Mouse (Mus musculus): ENCODE data around the gene Rmdn2.

Rmdn2 gene

DNA sequence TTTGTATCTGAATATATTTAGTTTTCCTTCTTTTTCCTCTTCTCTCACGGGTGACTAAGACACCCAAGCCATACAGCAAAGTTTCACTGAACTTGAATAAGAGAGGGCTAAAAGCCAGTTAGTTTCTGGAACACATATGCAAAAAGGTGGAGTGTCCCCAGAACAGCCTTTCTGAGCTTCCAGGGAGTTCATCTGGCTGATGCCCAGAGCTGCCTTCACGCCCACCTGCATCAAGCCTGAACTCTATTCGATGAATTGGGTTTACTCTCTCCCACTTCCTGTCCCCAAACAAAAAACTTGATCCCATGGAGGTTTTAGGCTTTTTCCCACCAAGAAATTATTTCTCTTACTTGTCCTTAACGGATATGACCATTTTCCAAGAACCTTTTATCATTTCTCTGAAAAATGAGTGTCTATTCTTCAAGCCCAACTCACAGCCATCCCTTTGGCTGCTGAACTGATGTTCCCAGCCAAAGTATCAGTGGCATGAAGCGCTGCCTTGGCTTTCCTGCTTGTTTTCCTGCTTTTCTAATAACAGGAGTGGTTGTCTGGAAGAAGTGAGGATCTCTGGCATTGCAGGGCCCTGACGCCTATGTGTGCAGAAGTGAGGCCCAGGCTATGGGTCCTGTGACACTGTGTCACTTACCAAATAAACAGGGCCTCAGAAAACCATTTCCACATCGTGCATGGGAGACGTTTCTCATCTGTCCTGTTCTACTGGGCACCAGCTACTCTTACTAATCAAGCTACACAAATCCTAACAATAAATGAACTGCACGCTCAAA is 94.2 kb downstream of the Rmdn2 start:
- DNase-seq (ENCODE audit: low spot score) = no peak

DNA sequence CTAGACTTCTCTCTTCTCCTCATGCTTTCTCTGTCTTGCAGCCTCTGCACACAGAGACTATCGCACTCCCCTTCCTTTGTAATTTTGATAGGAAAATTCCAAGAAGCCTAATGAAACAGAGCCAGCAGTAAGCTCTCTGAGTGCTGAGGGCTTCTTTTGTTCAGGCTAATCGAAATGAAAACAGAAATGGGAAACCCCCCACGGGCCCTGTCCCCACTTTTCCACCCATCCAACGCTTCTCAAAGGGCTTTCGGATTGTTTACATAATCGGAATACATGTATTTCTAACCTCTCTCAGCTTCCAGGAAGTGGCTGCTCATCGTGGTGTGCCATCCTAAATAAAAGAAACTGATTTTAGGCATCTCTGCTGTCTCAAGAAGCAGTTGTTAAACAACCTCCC is 96.5 kb downstream of the Rmdn2 start:
- no peak for DNase-seq (ENCODE audit: low spot score)

GRCm38 (mm10) chr17:79709718-79710117 is 98.1 kb downstream of the Rmdn2 start:
- no peak for DNase-seq (ENCODE audit: low spot score)

DNA sequence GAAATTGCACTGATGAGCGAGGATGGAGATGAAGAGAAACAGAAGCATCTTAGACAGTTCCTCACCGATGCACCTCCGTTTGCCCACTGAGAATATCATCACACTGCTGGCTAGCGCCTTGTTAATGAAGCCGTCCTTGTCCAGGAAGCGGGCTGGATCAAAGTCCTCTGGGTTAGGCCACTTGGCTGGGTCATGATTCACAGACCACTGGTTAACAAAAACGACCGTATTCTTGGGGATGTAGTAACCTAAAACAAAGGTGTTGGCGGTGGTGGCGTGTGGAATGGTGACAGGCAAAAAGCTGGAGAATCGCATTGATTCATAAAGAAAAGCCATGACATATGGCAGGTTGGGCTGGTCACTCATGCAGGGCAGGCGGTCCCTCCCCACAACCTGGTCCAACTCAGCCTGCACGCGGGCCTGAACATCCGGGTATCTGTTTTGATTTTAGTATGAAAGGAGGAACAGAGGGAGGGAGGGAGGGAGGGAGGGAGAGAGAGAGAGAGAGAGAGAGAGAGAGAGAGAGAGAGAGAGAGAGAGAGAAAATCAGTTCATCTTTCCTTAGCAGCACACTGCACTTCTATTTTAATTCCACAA is 98.7 kb downstream of the Rmdn2 start:
- DNase-seq (ENCODE audit: low spot score) = no peak

DNA sequence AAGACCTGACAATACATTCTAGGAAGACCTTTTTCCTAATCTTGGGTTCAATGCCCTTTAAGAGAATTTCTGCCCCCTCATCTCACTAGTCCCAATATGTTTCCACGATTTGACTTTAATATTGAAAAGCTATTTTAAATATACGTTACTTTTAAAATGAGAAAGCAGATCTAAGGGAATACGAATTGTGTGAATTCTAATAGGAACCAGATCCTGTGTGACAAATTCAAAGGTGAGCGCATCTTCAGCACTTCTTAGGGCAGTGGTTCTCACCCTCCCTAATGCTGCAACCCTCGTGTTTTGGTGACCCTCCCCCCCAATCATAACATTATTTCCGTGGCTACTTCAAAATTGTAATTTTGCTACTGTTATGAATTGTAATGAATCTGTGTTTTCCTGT is 100.3 kb downstream of the Rmdn2 start:
- DNase-seq (ENCODE audit: low spot score) = no peak

- DNase-seq (ENCODE audit: low spot score) = no peak
These were observed 100.9 kb downstream of the Rmdn2 start for GRCm38 (mm10) chr17:79712536-79712935.

GRCm38 (mm10) chr17:79713276-79713642 is 101.6 kb downstream of the Rmdn2 start:
- DNase-seq (ENCODE audit: low spot score) = no peak

GRCm38 (mm10) chr17:79713643-79714367 is 102.1 kb downstream of the Rmdn2 start:
- DNase-seq (ENCODE audit: low spot score) = peak; percentile 36

- DNase-seq (ENCODE audit: low spot score) = no peak
These were observed 102.8 kb downstream of the Rmdn2 start for GRCm38 (mm10) chr17:79714368-79714895.

- no peak for DNase-seq (ENCODE audit: low spot score)
These were observed 103.4 kb downstream of the Rmdn2 start, which contains the start of gene Cyp1b1 for GRCm38 (mm10) chr17:79714931-79715637. TSS of gene Cyp1b1 (minus strand) at chr17:79715061.

DNA sequence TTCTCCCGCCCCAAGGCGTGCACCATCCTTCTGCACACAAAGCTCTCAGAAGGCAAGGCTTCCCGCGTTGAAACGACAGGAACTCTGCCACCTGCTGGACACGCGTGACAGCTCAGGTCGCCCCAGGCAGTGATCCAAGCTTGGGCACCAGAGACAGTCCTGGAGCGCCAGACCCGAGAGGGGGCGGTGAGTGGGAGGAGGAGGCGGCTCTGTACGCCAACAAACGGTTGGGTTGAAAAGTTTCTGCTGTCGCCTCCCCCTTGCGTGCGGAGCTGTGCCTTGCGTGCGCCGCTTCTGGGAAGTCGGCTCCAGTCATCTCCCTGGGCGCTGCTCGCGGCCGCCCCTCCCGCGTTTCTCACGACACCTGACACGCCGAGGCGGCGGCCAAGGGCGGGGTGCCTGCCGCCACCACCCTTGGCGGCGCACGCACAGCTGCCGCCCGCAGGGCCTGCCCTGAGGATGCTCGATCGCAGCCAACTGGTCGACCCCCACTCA is 104.0 kb downstream of the Rmdn2 start:
- DNase-seq (ENCODE audit: low spot score) = peak; percentile 77

DNA sequence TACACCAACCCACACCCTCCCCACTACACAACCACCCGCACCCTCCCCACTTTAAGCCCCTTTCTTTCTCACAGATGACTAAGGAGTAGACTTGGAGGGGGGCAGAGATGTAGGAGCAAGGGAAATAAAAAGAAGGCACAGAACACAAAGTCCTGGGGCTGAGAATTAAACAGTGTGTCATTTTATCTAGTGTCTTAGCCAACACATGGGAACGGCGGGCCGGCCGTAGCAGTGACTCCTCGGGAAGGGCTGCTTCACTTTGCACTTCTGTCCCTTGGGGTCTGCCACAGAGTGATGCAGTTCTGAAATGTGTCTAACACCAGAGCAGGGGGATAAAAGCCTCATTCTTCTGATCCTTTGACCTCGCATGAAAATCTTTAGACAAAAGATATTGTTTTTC is 109.0 kb downstream of the Rmdn2 start:
- DNase-seq (ENCODE audit: low spot score) = no peak

DNA sequence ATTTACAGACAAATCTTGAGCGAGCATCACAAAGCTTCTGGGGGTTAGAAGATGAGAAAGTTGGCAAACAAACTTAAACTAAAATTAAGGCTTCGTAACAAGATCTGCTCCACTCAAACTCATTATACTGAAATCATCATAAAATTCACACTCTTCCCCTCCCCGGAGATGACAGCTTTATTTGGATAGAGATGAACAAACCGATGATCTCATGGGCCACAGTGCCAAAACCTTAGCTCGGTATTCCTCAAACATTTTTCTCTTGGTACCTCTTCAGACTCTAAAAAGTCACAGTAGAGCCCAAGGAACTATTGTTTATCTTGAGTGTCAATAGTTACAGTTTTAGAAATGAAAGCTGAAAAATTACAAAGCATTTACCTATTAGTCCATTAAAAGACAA is 115.0 kb downstream of the Rmdn2 start:
- no peak for DNase-seq (ENCODE audit: low spot score)

DNA sequence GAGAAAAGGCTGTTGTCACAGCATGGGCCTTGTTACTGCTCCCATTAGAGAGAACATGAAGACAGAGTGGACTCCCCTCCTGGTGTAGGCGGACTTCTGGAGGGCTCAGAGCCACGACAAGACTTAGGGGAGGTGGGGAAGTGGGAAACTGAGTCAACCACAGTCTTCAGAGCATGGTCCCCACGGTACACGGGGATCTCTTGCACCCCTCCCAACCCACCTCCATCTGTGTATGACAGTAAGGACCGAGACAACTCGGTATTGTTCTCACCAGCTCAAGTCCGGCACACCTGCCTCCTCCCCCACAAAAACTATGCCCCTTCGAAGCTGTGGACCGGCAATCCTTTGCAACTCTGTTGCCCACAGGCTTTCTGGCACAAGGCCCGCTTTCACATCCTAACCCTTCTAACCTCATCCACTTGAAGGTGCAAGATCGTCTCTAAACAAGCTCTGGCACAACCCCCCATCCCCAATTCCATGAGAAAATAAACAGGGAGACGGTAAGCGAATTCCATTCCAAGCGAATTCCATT is 116.5 kb downstream of the Rmdn2 start:
- DNase-seq (ENCODE audit: low spot score) = no peak

DNA sequence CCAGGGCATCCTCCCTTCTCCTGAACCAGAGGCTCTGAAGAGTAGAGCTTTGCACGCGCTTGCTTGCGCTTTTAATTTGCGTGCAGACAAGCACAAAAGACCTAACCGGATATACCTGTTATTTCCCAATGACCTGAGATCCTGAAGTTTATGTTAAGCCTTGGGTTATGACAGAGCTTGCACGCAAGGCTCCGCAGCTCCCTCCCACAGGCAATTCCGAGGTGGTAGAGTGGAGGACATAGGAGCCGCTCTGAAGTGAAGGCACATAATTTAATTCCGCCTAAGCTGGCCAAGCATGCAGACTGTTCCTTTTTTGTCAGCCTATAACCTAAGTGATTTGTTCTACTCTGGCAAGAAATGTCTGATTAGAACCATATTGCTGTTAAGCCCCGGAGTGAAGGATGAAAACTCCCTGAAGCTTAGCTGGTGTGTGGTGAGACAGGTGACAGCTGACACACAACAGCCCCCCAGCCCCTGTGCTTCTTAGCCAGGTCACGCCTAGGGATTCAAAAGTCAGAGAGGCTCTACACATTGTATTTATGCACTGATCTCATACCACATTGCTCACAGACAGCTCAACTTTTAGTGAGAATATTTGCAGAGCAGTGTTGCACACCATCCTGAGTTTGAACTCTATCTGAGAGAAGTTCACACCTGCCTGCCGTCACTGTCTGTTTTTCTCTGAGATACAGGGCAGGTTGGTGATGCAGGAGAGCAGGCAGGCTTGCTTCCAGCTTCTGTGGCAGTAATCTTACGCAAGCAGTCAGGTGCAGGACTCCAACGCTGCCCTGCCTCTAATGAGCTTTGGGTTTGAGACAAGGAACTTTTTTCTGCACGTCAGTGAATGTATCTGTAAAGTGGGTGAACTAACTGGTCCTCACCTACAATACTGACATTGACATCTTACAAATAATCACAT is 117.2 kb downstream of the Rmdn2 start:
- no peak for DNase-seq (ENCODE audit: low spot score)

DNA sequence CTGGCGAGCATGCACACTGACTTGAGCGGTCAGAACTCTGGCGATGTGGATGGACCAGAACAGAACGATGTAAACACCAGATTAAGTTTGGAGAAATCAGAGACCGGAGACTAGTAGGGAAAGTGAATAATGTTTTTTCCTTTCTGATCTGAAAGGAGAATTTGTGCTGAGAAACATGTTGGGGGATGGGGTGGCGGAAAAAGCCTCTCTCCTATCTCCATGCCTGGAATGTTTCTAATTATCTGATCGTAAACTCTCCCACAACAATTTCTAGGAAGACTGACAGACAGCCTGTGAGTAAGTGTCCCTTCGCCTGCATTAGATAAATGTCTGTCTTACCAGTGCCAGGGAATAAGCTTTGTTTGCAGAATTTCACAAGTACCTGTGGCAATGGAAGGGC is 119.3 kb downstream of the Rmdn2 start:
- DNase-seq (ENCODE audit: low spot score) = no peak

- no peak for DNase-seq (ENCODE audit: low spot score)
These were observed 121.4 kb downstream of the Rmdn2 start for GRCm38 (mm10) chr17:79733039-79733438.

DNA sequence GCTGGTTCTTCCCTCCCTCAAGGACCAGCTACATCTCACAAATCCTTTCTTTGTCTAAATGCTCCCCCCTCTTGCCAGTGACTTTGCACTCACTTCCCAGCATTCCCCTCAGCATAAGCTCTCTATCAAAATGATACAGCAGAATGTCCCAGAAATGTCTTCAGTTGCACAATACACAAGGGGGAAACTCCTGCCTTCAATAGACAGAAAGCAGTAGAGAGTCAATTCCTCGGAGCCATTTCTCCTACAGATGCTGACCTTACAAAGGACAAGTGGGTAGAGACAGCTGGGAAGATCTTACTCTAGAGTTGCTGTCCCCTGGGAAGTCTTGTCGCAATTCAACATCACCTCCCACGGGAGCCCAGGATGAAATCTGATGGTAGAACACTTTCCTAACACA is 125.9 kb downstream of the Rmdn2 start:
- no peak for DNase-seq (ENCODE audit: low spot score)

GRCm38 (mm10) chr17:79738847-79739498 is 127.3 kb downstream of the Rmdn2 start:
- no peak for DNase-seq (ENCODE audit: low spot score)

DNA sequence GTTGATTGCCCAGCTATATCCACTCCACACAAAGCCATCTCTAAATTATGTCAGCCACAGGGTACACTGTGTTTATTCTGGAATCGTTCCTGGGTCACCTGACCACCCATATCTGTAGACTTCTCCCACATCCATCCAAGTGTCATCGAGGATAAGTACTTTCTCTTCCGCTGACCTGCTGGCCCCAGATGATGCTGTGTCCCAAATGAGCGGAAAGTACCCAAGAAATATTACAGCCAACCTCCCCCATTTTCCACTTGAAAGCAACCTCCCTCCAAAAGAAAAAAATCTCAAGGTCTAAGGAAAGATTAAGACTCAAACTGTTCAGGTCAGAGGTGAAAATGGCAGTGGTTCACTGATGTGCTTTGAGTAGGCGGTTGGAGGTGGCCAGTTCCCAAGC is 131.0 kb downstream of the Rmdn2 start:
- DNase-seq (ENCODE audit: low spot score) = no peak
